Mouse (Mus musculus) MEL (cell line): ENCODE measurements around the gene Stap2. TPM values are rescaled to one million over a fixed set of nuclear protein-coding genes. Genes with fewer than 3 reads are reported as not detected.

ENCODE experiments used
- DNase-seq: peaks from one replicate; pipeline ENCODE4 v3.0.0; 2011; ENCODE audit warnings: low read depth, low spot score
- H3K27ac ChIP-seq: 2 replicates; pipeline ENCODE4 v1.5.1; 2012; ENCODE audit warnings: low read depth, mild to moderate bottlenecking, control low read depth, low read length, moderate library complexity; ENCODE audit not compliant: control insufficient read depth
- H3K27me3 ChIP-seq, 2 experiments: fragments of 150-350 bp in 1 of 2; sonication (generic) in 1 of 2; 2 replicates each; pipeline ENCODE4 v1.6.1; 2012; ENCODE audit warnings: low read length in 2 of 2, mild to moderate bottlenecking in 2 of 2, improper control_type of control experiment in 1 of 2, moderate library complexity in 1 of 2; ENCODE audit not compliant: insufficient read depth in 2 of 2, control insufficient read depth in 1 of 2
- H3K36me3 ChIP-seq, 2 experiments: 2 replicates each; pipeline ENCODE4 v1.6.1; 2012 to 2014; ENCODE audit warnings: low read length in 2 of 2, improper control_type of control experiment in 1 of 2, inconsistent platforms in 1 of 2, mild to moderate bottlenecking in 1 of 2; ENCODE audit not compliant: insufficient read depth in 2 of 2, control insufficient read depth in 1 of 2
- H3K4me1 ChIP-seq, 2 experiments: fragments of 150-350 bp in 1 of 2; sonication (generic) in 1 of 2; 2 replicates each; pipeline ENCODE4 v1.6.1; 2012; ENCODE audit warnings: low read length in 2 of 2, improper control_type of control experiment in 1 of 2, mild to moderate bottlenecking in 1 of 2; ENCODE audit not compliant: insufficient read depth in 2 of 2, control insufficient read depth in 1 of 2
- H3K4me3 ChIP-seq, 2 experiments: fragments of 150-350 bp in 1 of 2; sonication (generic) in 1 of 2; 2 replicates each; pipeline ENCODE4 v1.5.1; 2012; ENCODE audit warnings: low read depth in 2 of 2, low read length in 2 of 2, mild to moderate bottlenecking in 2 of 2, moderate library complexity in 2 of 2, control low read depth in 1 of 2, improper control_type of control experiment in 1 of 2; ENCODE audit not compliant: control insufficient read depth in 1 of 2, insufficient read depth in 1 of 2
- H3K79me2 ChIP-seq: 2 replicates; pipeline ENCODE4 v1.6.1; 2012; ENCODE audit warnings: mild to moderate bottlenecking, low read length, moderate library complexity; ENCODE audit not compliant: control insufficient read depth, poor library complexity, insufficient read depth
- H3K9ac ChIP-seq: 2 replicates; pipeline ENCODE4 v1.6.1; 2012; ENCODE audit warnings: low read depth, mild to moderate bottlenecking, control low read depth, low read length, moderate library complexity; ENCODE audit not compliant: control insufficient read depth, poor library complexity, severe bottlenecking
- H3K9me3 ChIP-seq: fragments of 150-350 bp; sonication (generic); replicated peaks from 2 replicates; pipeline ENCODE4 v1.6.1; 2012; ENCODE audit warnings: mild to moderate bottlenecking, low read length, improper control_type of control experiment, moderate library complexity; ENCODE audit not compliant: insufficient read depth
- CTCF ChIP-seq, 3 experiments: IDR thresholded peaks in 2 of 3; conservative IDR thresholded peaks in 1 of 3; 2 replicates each; pipeline ENCODE4 v1.5.1; 2011 to 2012; ENCODE audit warnings: low read length in 3 of 3, low read depth in 2 of 3, mild to moderate bottlenecking in 2 of 3, improper control_type of control experiment in 1 of 3, inconsistent platforms in 1 of 3, mixed read lengths in 1 of 3, moderate library complexity in 1 of 3; ENCODE audit not compliant: control insufficient read depth in 1 of 3, insufficient read depth in 1 of 3, poor library complexity in 1 of 3, severe bottlenecking in 1 of 3
- EP300 ChIP-seq, 2 experiments: IDR thresholded peaks; 2 replicates each; pipeline ENCODE4 v1.6.1; 2011; ENCODE audit warnings: improper control_type of control experiment in 2 of 2, low read length in 2 of 2, low read depth in 1 of 2, mild to moderate bottlenecking in 1 of 2
- ETS1 ChIP-seq: IDR thresholded peaks from 2 replicates; pipeline ENCODE4 v1.6.1; 2012; ENCODE audit warnings: low read depth, mild to moderate bottlenecking, inconsistent platforms, low read length, improper control_type of control experiment, moderate library complexity
- GABPA ChIP-seq: IDR thresholded peaks from 2 replicates; pipeline ENCODE4 v1.6.1; 2012; ENCODE audit warnings: low read depth, mild to moderate bottlenecking, inconsistent platforms, low read length, improper control_type of control experiment, moderate library complexity
- HCFC1 ChIP-seq: IDR thresholded peaks from 2 replicates; pipeline ENCODE4 v1.6.1; 2012; ENCODE audit warnings: low read depth, mild to moderate bottlenecking, inconsistent platforms, low read length, improper control_type of control experiment, moderate library complexity
- JUND ChIP-seq: IDR thresholded peaks from 2 replicates; pipeline ENCODE4 v1.6.1; 2011; ENCODE audit warnings: low read depth, mild to moderate bottlenecking, improper control_type of control experiment, low read length
- MAZ ChIP-seq: IDR thresholded peaks from 2 replicates; pipeline ENCODE4 v1.6.1; 2012; ENCODE audit warnings: low read depth, mild to moderate bottlenecking, inconsistent platforms, low read length, improper control_type of control experiment
- MYC ChIP-seq: IDR thresholded peaks from 2 replicates; pipeline ENCODE4 v1.6.1; 2011; ENCODE audit warnings: low read depth, mild to moderate bottlenecking, low read length, improper control_type of control experiment, moderate library complexity
- NELFE ChIP-seq: IDR thresholded peaks from 2 replicates; pipeline ENCODE4 v1.6.1; 2011; ENCODE audit warnings: low read depth, low read length, improper control_type of control experiment
- RAD21 ChIP-seq: IDR thresholded peaks from 2 replicates; pipeline ENCODE4 v1.6.1; 2011; ENCODE audit warnings: mild to moderate bottlenecking, low read depth, low read length, improper control_type of control experiment
- SMC3 ChIP-seq: IDR thresholded peaks from 2 replicates; pipeline ENCODE4 v1.6.1; 2011; ENCODE audit warnings: low read depth, low read length, improper control_type of control experiment
- TBP ChIP-seq: IDR thresholded peaks from 2 replicates; pipeline ENCODE4 v1.8.0; 2011; ENCODE audit warnings: low read depth, low read length, improper control_type of control experiment
- UBTF ChIP-seq: IDR thresholded peaks from 2 replicates; pipeline ENCODE4 v1.6.1; 2012; ENCODE audit warnings: low read depth, mild to moderate bottlenecking, inconsistent platforms, low read length, improper control_type of control experiment, moderate library complexity, borderline replicate concordance; ENCODE audit not compliant: insufficient read depth
- USF1 ChIP-seq: IDR thresholded peaks from 2 replicates; pipeline ENCODE4 v1.6.1; 2014; ENCODE audit warnings: low read depth, mild to moderate bottlenecking, inconsistent platforms, low read length, improper control_type of control experiment, moderate library complexity
- ZKSCAN1 ChIP-seq: IDR thresholded peaks from 2 replicates; pipeline ENCODE4 v1.6.1; 2012; ENCODE audit warnings: low read depth, mild to moderate bottlenecking, inconsistent platforms, low read length, improper control_type of control experiment, moderate library complexity
- ZMIZ1 ChIP-seq: IDR thresholded peaks from 2 replicates; pipeline ENCODE4 v1.6.1; 2012; ENCODE audit warnings: low read depth, mild to moderate bottlenecking, inconsistent platforms, low read length, improper control_type of control experiment, moderate library complexity
- ZNF384 ChIP-seq: IDR thresholded peaks from 2 replicates; pipeline ENCODE4 v1.6.1; 2012; ENCODE audit warnings: low read depth, mild to moderate bottlenecking, inconsistent platforms, low read length, improper control_type of control experiment
- polyA plus RNA-seq, 2 experiments: library from polyadenylated mRNA; stranded (reverse) in 1 of 2; unstranded in 1 of 2; fragments of >175 nt in 1 of 2; fragments of >200 nt in 1 of 2; gene quantifications; 2 replicates each; pipeline versions ENCODE4 v1.2.1 to v1.2.4; 2012; ENCODE audit warnings: low replicate concordance in 2 of 2, low read depth in 1 of 2; ENCODE audit not compliant: insufficient read length in 2 of 2, insufficient read depth in 1 of 2, missing spikeins in 1 of 2
- total RNA-seq: library from RNA; depleted of rRNA; stranded (reverse); fragments of 300-350 nt; gene quantifications from 2 replicates; pipeline ENCODE4 v1.2.3, GENCODE M21; 2012

The Stap2 gene
- total and polyA plus RNA-seq, 3 experiments = 0.08 TPM; not detected in 1

- no peak overlapping the region for H3K4me3 ChIP-seq
- no peaks in the 10 kb centered on the region for H3K4me1 ChIP-seq
These were observed 15.2 kb upstream of the Stap2 start for GRCm38 (mm10) chr17:56020400-56021084.

GRCm38 (mm10) chr17:56018347-56019131 is 13.2 kb upstream of the Stap2 start:
- Histone ChIP-seq H3K27ac (no peak overlapping the region), H3K4me1 (no peaks in the 10 kb centered on the region), H3K27me3 (no peaks in the 10 kb centered on the region), H3K9me3 (no peaks in the 10 kb centered on the region), H3K9ac (no peak overlapping the region), H3K4me3 (no peak overlapping the region), H3K79me2 (peaks cover 1% of the 10 kb centered on the region; the same call in 1 of the 2 replicates), H3K36me3 (peaks cover 0 to 3% of the 10 kb centered on the region in 2 experiments; a peak in 2 of 4 replicates)
- DNase-seq = no peak
- TF ChIP-seq MYC (no peak), ZKSCAN1 (no peak), UBTF (no peak), CTCF (IDR thresholded peaks at IDR 0.05 in 2 of 3, conservative IDR thresholded peaks at IDR 0.05 in 1 of 3; ENCODE audit: control insufficient read depth in 1 of 3, insufficient read depth in 1 of 3, low read depth in 2 of 3, low read length in 3 of 3, poor library complexity in 1 of 3, severe bottlenecking in 1 of 3) (peak in 2 of 3 experiments; percentile 30 to 39; a peak in 4 of 6 replicates), MAZ (no peak), HCFC1 (no peak), ETS1 (no peak), USF1 (no peak), EP300 (IDR thresholded peaks at IDR 0.05; ENCODE audit: low read depth in 1 of 2, low read length in 2 of 2) (no peak), NELFE (no peak), RAD21 (no peak; the same call in 1 of the 2 replicates), TBP (no peak), SMC3 (peak; percentile 23; the same call in 1 of the 2 replicates)

More at GRCm38 (mm10) chr17:56020400-56021084, 15.2 kb upstream of the Stap2 start:
- no peak overlapping the region for H3K27ac ChIP-seq
- no peaks in the 10 kb centered on the region for H3K27me3 ChIP-seq
- no peak overlapping the region for H3K9ac ChIP-seq
- peaks cover 0 to 3% of the 10 kb centered on the region in 2 experiments; a peak in 2 of 4 replicates for H3K36me3 ChIP-seq
- no peak for DNase-seq
- no peak for TF ChIP-seq RAD21
- no peak for TF ChIP-seq ZMIZ1
- no peak for TF ChIP-seq GABPA
- no peak for TF ChIP-seq JUND
- TF ChIP-seq UBTF = no peak
- TF ChIP-seq ZNF384 = no peak
- H3K79me2 ChIP-seq = peaks cover 5% of the 10 kb centered on the region
- H3K9me3 ChIP-seq = no peaks in the 10 kb centered on the region
